Mouse (Mus musculus) midbrain, embryonic 10.5 days (tissue): Measurements from ENCODE around the gene Nucb1. TPM values are rescaled to one million over a fixed set of nuclear protein-coding genes. Genes with fewer than 3 reads are reported as not detected.
A peak's percentile ranks its signal among the peaks of the same experiment; 100 is the strongest.
"Not testable (repeated sequence)": the region's sequence is repeated elsewhere in the genome, so short reads cannot be mapped to it uniquely, and the experiment has no call there.

ENCODE experiments used
- DNase-seq: peaks from one replicate; pipeline ENCODE4 v3.0.0-alpha.2; 2017; ENCODE audit warnings: low spot score
- H3K27ac ChIP-seq: fragments of 300-500 bp; sonication (generic); replicated peaks from 2 replicates; pipeline ENCODE4 v1.5.1; 2016; ENCODE audit warnings: mild to moderate bottlenecking
- H3K27me3 ChIP-seq: fragments of 300-500 bp; sonication (generic); 2 replicates; pipeline ENCODE4 v1.6.1; 2016; ENCODE audit warnings: low read depth, mild to moderate bottlenecking; ENCODE audit not compliant: poor library complexity, severe bottlenecking
- H3K36me3 ChIP-seq: fragments of 300-500 bp; sonication (generic); 2 replicates; pipeline ENCODE4 v1.6.1; 2016; ENCODE audit warnings: mild to moderate bottlenecking, moderate library complexity
- H3K4me1 ChIP-seq: fragments of 300-500 bp; sonication (generic); 2 replicates; pipeline ENCODE4 v1.6.1; 2016
- H3K4me3 ChIP-seq: fragments of 300-500 bp; sonication (generic); 2 replicates; pipeline ENCODE4 v1.5.1; 2016; ENCODE audit warnings: mild to moderate bottlenecking, moderate library complexity
- H3K9me3 ChIP-seq: fragments of 300-500 bp; sonication (generic); replicated peaks from 2 replicates; pipeline ENCODE4 v1.6.1; 2016; ENCODE audit warnings: mild to moderate bottlenecking
- WGBS: fragments of 180-500 bp; shearing (Covaris S2); methylation state at CpG from one replicate; pipeline ENCODE4 v1.1.7; 2016; 5-methylcytosine and 5-hydroxymethylcytosine counted together
- polyA plus RNA-seq: library from polyadenylated mRNA; unstranded; fragments of >200 nt; fragmentation: Nextera tagmentation; extraction: Ambion mirVana; gene quantifications from 2 replicates; pipeline ENCODE4 v1.2.1, GENCODE M21; 2016

The Nucb1 gene
- polyA plus RNA-seq, 1 experiment from 2014 or later: 105 TPM

DNA sequence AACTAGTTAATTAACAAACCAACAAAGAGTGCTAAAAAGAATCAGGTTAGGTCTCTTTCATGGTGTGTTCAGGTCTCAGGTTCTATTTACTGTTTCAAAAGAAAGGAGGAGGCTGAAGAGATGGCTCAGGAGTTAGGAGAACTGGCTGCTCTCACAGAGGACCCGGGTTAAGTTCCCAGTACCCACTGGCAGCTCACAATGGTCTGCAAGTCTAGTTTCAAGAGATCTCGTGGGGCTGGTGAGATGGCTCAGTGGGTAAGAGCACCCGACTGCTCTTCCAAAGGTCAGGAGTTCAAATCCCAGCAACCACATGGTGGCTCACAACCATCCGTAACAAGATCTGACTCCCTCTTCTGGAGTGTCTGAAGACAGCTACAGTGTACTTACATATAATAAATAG is 29.9 kb downstream of the Nucb1 start:
- not testable (repeated sequence) for H3K27ac ChIP-seq, H3K27me3 ChIP-seq, DNase-seq, H3K9me3 ChIP-seq, H3K4me1 ChIP-seq, H3K36me3 ChIP-seq, H3K4me3 ChIP-seq
- 87% methylated on average over 4 of the region's 4 CpGs for WGBS

DNA sequence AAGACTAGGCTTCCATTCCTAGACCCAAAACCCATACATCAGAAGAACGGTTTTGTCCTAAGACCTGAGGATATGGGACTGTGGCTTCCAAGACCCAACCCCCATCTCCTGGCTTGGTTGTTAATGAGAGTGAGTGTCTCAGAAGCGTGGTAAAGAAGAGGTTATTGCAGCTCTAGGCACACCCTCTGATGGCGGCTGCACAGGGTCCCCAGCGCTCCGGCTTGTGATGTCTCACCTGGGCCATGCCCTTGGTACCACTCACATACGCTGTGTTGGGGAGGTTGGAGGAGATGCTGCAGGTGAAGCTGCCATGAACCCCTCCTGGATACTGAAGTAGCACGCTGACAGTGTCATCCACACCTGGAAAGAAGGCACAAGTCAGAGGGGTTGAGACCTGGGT is 31.4 kb downstream of the Nucb1 start:
- H3K4me1 ChIP-seq: no peaks in the 10 kb centered on the region
- DNase-seq: no peak
- H3K9me3 ChIP-seq: no peaks in the 10 kb centered on the region
- no peak overlapping the region for H3K4me3 ChIP-seq
- no peaks in the 10 kb centered on the region for H3K27me3 ChIP-seq
- no peak overlapping the region for H3K27ac ChIP-seq
- H3K36me3 ChIP-seq: peaks cover 10% of the 10 kb centered on the region
- 96% methylated on average over 7 of the region's 7 CpGs for WGBS

DNA sequence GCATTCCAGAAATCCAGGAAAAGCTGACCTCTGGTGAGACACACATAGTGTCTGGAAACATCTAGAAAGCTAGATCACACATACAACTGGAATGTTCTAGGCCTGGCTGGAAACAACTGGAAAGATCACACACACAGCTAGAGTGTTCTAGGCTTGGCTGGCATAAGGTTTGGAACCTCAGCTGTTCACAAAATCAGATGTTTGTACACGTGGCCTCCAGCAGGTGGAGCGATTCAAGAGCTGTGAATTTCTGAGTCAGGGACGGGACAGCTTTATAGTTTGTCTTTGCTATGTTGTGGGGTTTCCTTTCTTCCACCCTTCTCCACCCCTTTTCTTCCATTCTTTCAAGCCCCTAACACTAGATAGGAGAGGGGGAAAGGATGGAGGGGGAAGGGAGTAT is 33.2 kb downstream of the Nucb1 start:
- H3K36me3 ChIP-seq: peaks cover 10% of the 10 kb centered on the region
- no peaks in the 10 kb centered on the region for H3K4me1 ChIP-seq
- H3K27ac ChIP-seq: no peak overlapping the region
- no peaks in the 10 kb centered on the region for H3K9me3 ChIP-seq
- H3K27me3 ChIP-seq: no peaks in the 10 kb centered on the region
- peak; percentile 51 for DNase-seq
- no peak overlapping the region for H3K4me3 ChIP-seq
- 33% methylated on average over 3 of the region's 3 CpGs for WGBS

GRCm38 (mm10) chr7:45476453-45476852 is 33.8 kb downstream of the Nucb1 start:
- H3K27ac ChIP-seq: no peak overlapping the region
- no peak for DNase-seq
- H3K27me3 ChIP-seq: no peaks in the 10 kb centered on the region
- H3K4me1 ChIP-seq: 0 out of 2 replicates have a peak, but pooled peaks cover 2% of the 10 kb centered on the region
- 64% methylated on average over 1 of the region's 1 CpGs for WGBS
- H3K4me3 ChIP-seq: no peak overlapping the region
- no peaks in the 10 kb centered on the region for H3K9me3 ChIP-seq
- peaks cover 10% of the 10 kb centered on the region for H3K36me3 ChIP-seq

DNA sequence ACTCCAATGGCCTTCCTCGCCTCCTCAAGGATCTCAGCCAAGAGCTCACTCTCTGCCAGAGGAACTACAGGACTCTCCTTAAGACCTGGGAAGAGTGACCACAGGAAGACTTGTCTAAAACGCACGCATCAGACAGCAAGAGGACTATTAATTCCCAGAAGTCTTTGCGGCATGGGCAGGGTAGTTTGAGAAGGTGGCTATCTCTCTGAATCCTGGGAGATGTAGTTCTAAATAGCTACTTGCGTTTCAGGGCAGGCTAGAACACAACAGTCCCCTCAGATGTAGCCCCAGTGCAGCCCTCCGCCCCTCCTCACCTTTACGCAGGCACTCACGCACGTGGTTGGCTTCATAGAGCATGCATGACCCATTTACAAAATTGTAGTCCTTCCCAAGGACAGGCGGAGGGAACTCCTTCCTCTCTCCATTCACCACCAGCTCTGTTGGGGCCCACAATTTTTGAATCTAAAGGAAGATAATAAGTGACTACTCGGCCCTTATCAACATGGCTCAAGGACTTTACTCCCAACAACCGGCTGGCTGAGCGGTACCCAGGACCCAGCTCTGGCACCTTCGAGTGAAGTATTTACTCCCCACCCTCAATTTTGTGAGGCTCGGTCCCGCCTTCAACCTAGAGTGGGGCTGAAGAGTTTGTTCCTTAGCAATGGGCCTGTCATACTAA is 34.8 kb downstream of the Nucb1 start:
- Histone ChIP-seq H3K9me3 (no peaks in the 10 kb centered on the region), H3K27ac (no peak overlapping the region), H3K36me3 (peaks cover 10% of the 10 kb centered on the region), H3K4me3 (0 out of 2 replicates have a peak overlapping the region, but pooled peaks have one; percentile 14), H3K4me1 (0 out of 2 replicates have a peak, but pooled peaks cover 5% of the 10 kb centered on the region), H3K27me3 (no peaks in the 10 kb centered on the region)
- no peak for DNase-seq
- WGBS: 74% methylated on average over 16 of the region's 16 CpGs

DNA sequence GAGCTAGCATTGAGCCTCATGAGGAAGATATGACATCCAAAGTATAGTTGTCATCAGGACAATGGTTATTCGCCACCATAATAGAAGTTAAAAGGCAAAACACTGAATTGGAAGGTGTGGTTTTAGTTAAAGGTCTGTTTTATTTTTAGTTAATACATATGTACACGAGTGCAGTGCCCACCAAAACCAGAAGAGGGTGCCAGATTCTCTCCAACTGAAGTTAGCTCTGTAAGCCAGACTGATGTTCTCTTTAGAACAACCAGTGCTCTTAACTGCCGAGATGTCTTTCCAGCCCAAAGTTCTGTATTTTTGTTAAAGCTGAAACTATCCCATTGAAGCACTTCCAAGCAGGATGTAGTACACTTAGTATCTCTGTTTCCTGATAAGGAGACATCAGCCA is 39.3 kb downstream of the Nucb1 start:
- peaks cover 19% of the 10 kb centered on the region for H3K4me1 ChIP-seq
- H3K36me3 ChIP-seq: peaks cover 3% of the 10 kb centered on the region; the same call in 1 of the 2 replicates
- DNase-seq: peak; percentile 62
- H3K9me3 ChIP-seq: no peaks in the 10 kb centered on the region
- no peak overlapping the region for H3K4me3 ChIP-seq
- H3K27me3 ChIP-seq: no peaks in the 10 kb centered on the region
- H3K27ac ChIP-seq: no peak overlapping the region
- 15% methylated on average over 3 of the region's 3 CpGs for WGBS

DNA sequence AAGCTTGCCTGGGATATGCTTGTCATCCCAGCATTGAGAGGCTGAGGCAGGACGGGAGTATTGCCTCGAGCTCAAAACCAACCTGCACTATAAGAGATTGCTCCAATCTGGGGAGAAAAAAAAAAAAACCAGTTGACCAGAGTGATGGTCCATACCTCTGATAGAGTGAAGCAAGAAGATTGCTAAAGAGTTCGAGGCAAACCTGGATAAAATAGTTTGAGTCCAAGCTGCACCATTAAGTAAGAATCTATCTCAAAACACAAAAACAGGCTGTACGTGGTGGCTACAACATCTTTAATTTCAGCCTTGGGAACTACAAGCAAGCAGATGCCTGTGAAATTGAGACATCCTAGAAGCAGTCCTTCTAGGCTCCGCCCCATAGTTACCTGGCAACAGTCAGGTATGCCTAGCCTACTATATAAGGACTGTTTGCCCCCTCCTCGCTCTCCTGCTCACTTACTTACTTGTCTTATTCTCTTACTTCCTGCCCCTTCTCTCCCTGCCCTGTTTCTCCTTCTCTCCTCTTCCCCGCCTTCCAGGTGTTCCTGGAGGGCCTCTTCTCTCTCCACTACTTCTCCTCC is 43.0 kb downstream of the Nucb1 start:
- Histone ChIP-seq H3K27me3 (no peaks in the 10 kb centered on the region), H3K4me3 (peak overlapping the region; percentile 90), H3K4me1 (peaks cover 30% of the 10 kb centered on the region), H3K36me3 (peaks cover 35% of the 10 kb centered on the region), H3K27ac (peak overlapping the region; percentile 94), H3K9me3 (no peaks in the 10 kb centered on the region)
- no peak for DNase-seq
- WGBS: 32% methylated on average over 7 of the region's 7 CpGs

DNA sequence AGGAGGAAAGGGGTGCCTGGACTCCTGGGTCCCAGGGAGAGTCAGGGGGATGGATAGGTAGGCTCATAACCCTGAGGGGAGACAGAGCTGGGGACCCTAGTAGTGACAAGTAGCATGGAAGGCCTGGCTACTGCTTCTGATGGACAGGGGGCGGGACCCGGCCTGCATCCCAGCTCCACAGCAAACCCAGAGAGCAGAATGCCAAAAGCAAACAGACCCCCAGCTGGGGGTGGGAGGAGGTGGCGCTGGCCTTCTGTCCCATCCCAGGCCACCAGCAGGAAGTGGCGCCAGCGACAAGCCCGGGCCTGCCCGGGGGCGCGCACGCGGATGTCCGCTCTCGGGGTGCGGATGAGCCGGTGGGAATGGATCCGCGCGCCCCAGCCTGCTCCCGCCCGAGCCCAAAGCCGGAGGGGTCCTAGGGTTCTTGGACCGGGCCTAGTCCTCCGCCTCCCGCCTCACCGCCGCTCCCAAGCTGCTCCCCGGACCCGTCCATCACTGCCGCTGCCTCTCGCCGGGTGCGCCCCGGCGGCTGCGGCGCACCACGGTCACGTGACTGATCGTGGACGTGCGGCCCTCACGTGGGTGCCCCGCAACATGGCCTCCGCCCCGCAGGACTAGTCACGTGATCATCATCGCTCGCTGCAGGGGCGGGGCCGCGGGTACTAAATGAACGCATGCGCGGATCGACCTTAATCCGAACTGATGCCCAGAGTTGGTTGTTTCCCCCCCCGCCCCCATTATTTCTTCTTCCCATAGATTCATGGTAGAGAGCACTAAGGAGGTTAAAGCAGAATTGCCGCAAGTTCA is 43.7 kb downstream of the Nucb1 start, which contains the start of gene Bax:
TSS of gene Bax (minus strand) at position 616 of the 807 bp plus-strand sequence.
- WGBS: under 1% methylated on average over 58 of the region's 58 CpGs
- Histone ChIP-seq H3K27ac (peak within 1 kb of the TSS; percentile 94), H3K4me3 (peak within 1 kb of the TSS; percentile 90), H3K9me3 (no peaks in the 10 kb centered on the region), H3K27me3 (no peaks in the 10 kb centered on the region), H3K36me3 (peaks cover 42% of the 10 kb centered on the region), H3K4me1 (peaks cover 34% of the 10 kb centered on the region)
- peak; percentile 96 for DNase-seq

DNA sequence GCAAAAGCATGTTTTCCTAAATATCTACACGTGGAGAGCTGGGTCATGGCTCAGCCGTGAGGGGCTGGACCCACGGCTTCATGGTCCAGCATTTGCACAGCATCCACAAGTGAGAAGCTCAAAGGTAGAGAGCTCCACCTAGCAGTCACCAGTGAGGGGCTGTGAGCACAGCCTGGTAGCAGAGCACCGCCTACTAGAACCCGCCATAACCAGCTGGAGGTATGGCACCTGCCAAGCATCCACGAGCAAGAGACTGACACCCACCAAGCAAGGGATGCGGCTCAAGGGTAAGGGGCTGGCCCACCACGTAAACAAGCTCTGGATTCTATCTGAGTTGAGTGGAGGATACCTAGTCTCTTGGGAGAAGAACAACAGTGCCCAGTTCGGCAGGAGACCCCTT is 44.7 kb downstream of the Nucb1 start:
- 87% methylated on average over 9 of the region's 9 CpGs for WGBS
- H3K4me3 ChIP-seq: peak overlapping the region; percentile 90
- no peaks in the 10 kb centered on the region for H3K27me3 ChIP-seq
- H3K36me3 ChIP-seq: peaks cover 51% of the 10 kb centered on the region
- peak overlapping the region; percentile 94 for H3K27ac ChIP-seq
- H3K9me3 ChIP-seq: no peaks in the 10 kb centered on the region
- no peak for DNase-seq
- peaks cover 39% of the 10 kb centered on the region for H3K4me1 ChIP-seq

GRCm38 (mm10) chr7:45465112-45465511 is 45.1 kb downstream of the Nucb1 start:
- 96% methylated on average over 12 of the region's 12 CpGs for WGBS
- no peak for DNase-seq
- H3K36me3 ChIP-seq: peaks cover 51% of the 10 kb centered on the region
- H3K27ac ChIP-seq: no peak overlapping the region
- peak overlapping the region; percentile 90 for H3K4me3 ChIP-seq
- H3K27me3 ChIP-seq: no peaks in the 10 kb centered on the region
- peaks cover 44% of the 10 kb centered on the region for H3K4me1 ChIP-seq
- H3K9me3 ChIP-seq: no peaks in the 10 kb centered on the region

- peaks cover 51% of the 10 kb centered on the region for H3K36me3 ChIP-seq
- no peaks in the 10 kb centered on the region for H3K9me3 ChIP-seq
- peaks cover 47% of the 10 kb centered on the region for H3K4me1 ChIP-seq
- no peak overlapping the region for H3K4me3 ChIP-seq
- H3K27ac ChIP-seq: no peak overlapping the region
- no peak for DNase-seq
- WGBS: 97% methylated on average over 7 of the region's 7 CpGs
- no peaks in the 10 kb centered on the region for H3K27me3 ChIP-seq
Observed at GRCm38 (mm10) chr7:45463987-45464778, 46.0 kb downstream of the Nucb1 start.

DNA sequence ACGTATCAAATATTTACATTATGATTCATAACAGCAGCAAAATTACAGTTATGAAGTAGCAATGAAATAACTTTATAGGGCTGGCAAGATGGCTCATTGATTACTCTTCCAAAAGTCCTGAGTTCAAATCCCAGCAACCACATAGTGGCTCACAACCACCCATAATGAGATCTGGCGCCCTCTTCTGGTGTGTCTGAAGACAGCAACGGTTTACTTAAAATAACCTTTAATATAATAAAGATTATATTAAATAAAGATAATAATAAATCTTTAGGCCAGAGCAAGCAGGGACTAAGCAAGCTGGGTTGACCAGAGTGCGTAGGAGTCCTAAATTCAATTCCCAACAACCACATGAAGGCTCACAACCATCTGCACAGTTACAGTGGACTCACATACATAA is 47.3 kb downstream of the Nucb1 start:
- H3K4me3 ChIP-seq, H3K27me3 ChIP-seq, H3K9me3 ChIP-seq, H3K27ac ChIP-seq, DNase-seq: not testable (repeated sequence)
- H3K36me3 ChIP-seq: peaks cover 60% of the 10 kb centered on the region
- H3K4me1 ChIP-seq: peaks cover 56% of the 10 kb centered on the region
- WGBS: 78% methylated on average over 4 of the region's 4 CpGs
